Mouse (Mus musculus): ENCODE measurements around the gene Tmem50b.
A peak's percentile ranks its signal among the peaks of the same experiment; 100 is the strongest.

Gene Tmem50b

GRCm38 (mm10) chr16:91609501-91610245 lies 12.1 kb upstream of the Tmem50b start:
- no peak for DNase-seq (ENCODE audit: low spot score in 2 of 2)

- no peak for DNase-seq (ENCODE audit: low spot score in 2 of 2)
These were observed 9.4 kb upstream of the Tmem50b start for GRCm38 (mm10) chr16:91606958-91607357.

GRCm38 (mm10) chr16:91605156-91605555 lies 7.6 kb upstream of the Tmem50b start:
- no peak for DNase-seq (ENCODE audit: low spot score in 2 of 2)

GRCm38 (mm10) chr16:91601693-91602092 lies 4.1 kb upstream of the Tmem50b start:
- no peak for DNase-seq (ENCODE audit: low spot score in 2 of 2)

GRCm38 (mm10) chr16:91601081-91601480 lies 3.5 kb upstream of the Tmem50b start:
- no peak for DNase-seq (ENCODE audit: low spot score in 2 of 2)

- no peak for DNase-seq (ENCODE audit: low spot score in 2 of 2)
These were observed 1.6 kb upstream of the Tmem50b start for GRCm38 (mm10) chr16:91599242-91599641.

GRCm38 (mm10) chr16:91596779-91597671 lies 575 bp downstream of the Tmem50b start:
- peak; percentile 24 to 43 for DNase-seq (ENCODE audit: low spot score in 2 of 2)

- DNase-seq (ENCODE audit: low spot score in 2 of 2) = no peak
These were observed 1.2 kb downstream of the Tmem50b start for GRCm38 (mm10) chr16:91596397-91596778.

GRCm38 (mm10) chr16:91595076-91595475 lies 2.5 kb downstream of the Tmem50b start:
- DNase-seq (ENCODE audit: low spot score in 2 of 2) = no peak

- peak; percentile 23 to 32 for DNase-seq (ENCODE audit: low spot score in 2 of 2)
These were observed 4.3 kb downstream of the Tmem50b start for GRCm38 (mm10) chr16:91593262-91593661.

- DNase-seq (ENCODE audit: low spot score in 2 of 2) = no peak
These were observed 5.4 kb downstream of the Tmem50b start for GRCm38 (mm10) chr16:91592162-91592561.

GRCm38 (mm10) chr16:91588703-91589102 lies 8.9 kb downstream of the Tmem50b start:
- no peak for DNase-seq (ENCODE audit: low spot score in 2 of 2)

- DNase-seq (ENCODE audit: low spot score in 2 of 2) = peak; percentile 63
These were observed 9.7 kb downstream of the Tmem50b start for GRCm38 (mm10) chr16:91587730-91588453.

GRCm38 (mm10) chr16:91586244-91586643 lies 11.4 kb downstream of the Tmem50b start:
- no peak for DNase-seq (ENCODE audit: low spot score in 2 of 2)

GRCm38 (mm10) chr16:91585617-91586016 lies 12.0 kb downstream of the Tmem50b start:
- DNase-seq (ENCODE audit: low spot score in 2 of 2) = no peak

- DNase-seq (ENCODE audit: low spot score in 2 of 2) = peak; percentile 41 to 70
These were observed 15.3 kb downstream of the Tmem50b start for GRCm38 (mm10) chr16:91582307-91582706.

GRCm38 (mm10) chr16:91578980-91579720 lies 18.4 kb downstream of the Tmem50b start:
- no peak for DNase-seq (ENCODE audit: low spot score in 2 of 2)

- DNase-seq (ENCODE audit: low spot score in 2 of 2) = no peak
These were observed 22.4 kb downstream of the Tmem50b start for GRCm38 (mm10) chr16:91575151-91575550.

- DNase-seq (ENCODE audit: low spot score in 2 of 2) = no peak
These were observed 26.5 kb downstream of the Tmem50b start for GRCm38 (mm10) chr16:91571105-91571504.

- DNase-seq (ENCODE audit: low spot score in 2 of 2) = no peak
These were observed 28.6 kb downstream of the Tmem50b start for GRCm38 (mm10) chr16:91568960-91569359.

GRCm38 (mm10) chr16:91566002-91566401 lies 31.6 kb downstream of the Tmem50b start:
- no peak for DNase-seq (ENCODE audit: low spot score in 2 of 2)
